Mouse (Mus musculus) liver, embryonic 16.5 days (tissue): ENCODE results near the gene Gsk3b. TPM values are rescaled to one million over a fixed set of nuclear protein-coding genes. Genes with fewer than 3 reads are reported as not detected.
"Not testable (repeated sequence)": the region's sequence is repeated elsewhere in the genome, so short reads cannot be mapped to it uniquely, and the experiment has no call there.

Experiments
- ATAC-seq: fragments of 200-750 bp; cut with Nextera tagmentation; 2 replicates; pipeline ENCODE4 v1.8.0; 2017; ENCODE audit warnings: low read depth, mild to moderate bottlenecking, moderate number of reproducible peaks, moderate library complexity
- H3K27ac ChIP-seq: fragments of 300-500 bp; sonication (generic); 2 replicates; pipeline ENCODE4 v1.5.1; 2014; ENCODE audit warnings: mild to moderate bottlenecking, low read length
- H3K27me3 ChIP-seq: fragments of 300-500 bp; sonication (generic); 2 replicates; pipeline ENCODE4 v1.6.1; 2014; ENCODE audit warnings: low read depth, low read length, mixed read lengths; ENCODE audit not compliant: control insufficient read depth, insufficient read depth
- H3K36me3 ChIP-seq: fragments of 300-500 bp; sonication (generic); 2 replicates; pipeline ENCODE4 v1.6.1; 2014; ENCODE audit warnings: mild to moderate bottlenecking; ENCODE audit not compliant: control insufficient read depth, insufficient read depth
- H3K4me1 ChIP-seq: fragments of 300-500 bp; sonication (generic); 2 replicates; pipeline ENCODE4 v1.6.1; 2014; ENCODE audit warnings: low read depth, low read length, mixed read lengths; ENCODE audit not compliant: control insufficient read depth
- H3K4me2 ChIP-seq: fragments of 300-500 bp; sonication (generic); 2 replicates; pipeline ENCODE4 v1.6.1; 2014; ENCODE audit warnings: low read depth, low read length, mixed read lengths
- H3K4me3 ChIP-seq: fragments of 300-500 bp; sonication (generic); 2 replicates; pipeline ENCODE4 v1.5.1; 2014; ENCODE audit warnings: low read depth, mild to moderate bottlenecking, low read length
- H3K9ac ChIP-seq: fragments of 300-500 bp; sonication (generic); 2 replicates; pipeline ENCODE4 v1.6.1; 2014; ENCODE audit warnings: low read depth, low read length
- H3K9me3 ChIP-seq: fragments of 300-500 bp; sonication (generic); replicated peaks from 2 replicates; pipeline ENCODE4 v1.6.1; 2016; ENCODE audit warnings: low read length; ENCODE audit not compliant: control insufficient read depth
- WGBS: fragments of 180-500 bp; shearing (Covaris S2); extraction: QIAGEN DNeasy Blood & Tissue Kit; methylation state at CpG from one replicate; pipeline ENCODE4 v1.1.7; 2014; ENCODE audit not compliant: insufficient replicate concordance; 5-methylcytosine and 5-hydroxymethylcytosine counted together
- polyA plus RNA-seq: library from polyadenylated mRNA; unstranded; fragments of >200 nt; fragmentation: Nextera tagmentation; extraction: Ambion mirVana; gene quantifications from 2 replicates; pipeline ENCODE4 v1.2.1, GENCODE M21; 2015

Gene Gsk3b
- polyA plus RNA-seq, 1 experiment from 2014 or later = 9.1 TPM

DNA sequence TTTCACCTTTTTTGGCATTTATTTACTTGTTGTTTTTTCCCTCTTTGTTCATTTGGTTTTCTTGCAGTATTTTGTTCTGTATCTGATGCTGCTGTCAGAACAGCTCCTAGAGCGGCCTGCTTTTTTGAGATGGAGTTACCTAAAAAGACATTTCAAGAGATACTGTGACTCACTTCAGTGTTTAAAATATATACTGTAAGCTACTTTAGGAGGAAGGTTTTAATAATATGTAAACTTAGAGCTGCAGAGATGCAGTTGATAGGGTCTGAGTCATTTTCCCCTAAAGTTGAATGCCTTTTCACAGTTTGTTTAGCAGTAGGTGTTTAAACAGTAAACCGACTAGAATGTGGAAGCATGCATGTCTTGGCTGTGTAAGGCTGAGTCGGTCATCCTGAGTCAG lies 101.7 kb downstream of the Gsk3b start:
- H3K27me3 ChIP-seq = no peaks in the 10 kb centered on the region
- H3K9me3 ChIP-seq = no peaks in the 10 kb centered on the region
- no peak overlapping the region for H3K4me3 ChIP-seq
- H3K36me3 ChIP-seq = peaks cover 17% of the 10 kb centered on the region
- H3K4me2 ChIP-seq = no peak overlapping the region
- WGBS = 73% methylated on average over 3 of the region's 3 CpGs
- H3K9ac ChIP-seq = no peak overlapping the region
- ATAC-seq = no peak
- no peaks in the 10 kb centered on the region for H3K4me1 ChIP-seq
- no peak overlapping the region for H3K27ac ChIP-seq

DNA sequence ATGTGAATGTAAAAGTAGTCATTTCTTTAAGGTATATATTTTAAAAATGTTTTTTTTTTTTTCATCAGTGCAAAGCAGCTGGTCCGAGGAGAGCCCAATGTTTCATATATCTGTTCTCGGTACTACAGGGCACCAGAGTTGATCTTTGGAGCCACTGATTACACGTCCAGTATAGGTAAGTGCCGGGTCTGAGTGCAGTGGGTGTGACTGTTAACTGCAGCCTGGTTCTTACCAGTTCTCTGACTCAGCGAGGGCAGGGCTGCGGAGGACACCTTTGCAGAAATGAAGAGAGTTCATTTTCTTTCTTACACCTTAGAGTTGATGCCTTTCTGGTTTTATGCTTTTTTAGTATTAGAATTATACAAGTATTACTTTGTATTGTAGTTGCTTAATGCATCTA lies 102.7 kb downstream of the Gsk3b start:
- H3K27ac ChIP-seq = no peak overlapping the region
- WGBS = 77% methylated on average over 6 of the region's 6 CpGs
- H3K27me3 ChIP-seq = no peaks in the 10 kb centered on the region
- no peaks in the 10 kb centered on the region for H3K9me3 ChIP-seq
- ATAC-seq = no peak
- peaks cover 17% of the 10 kb centered on the region for H3K36me3 ChIP-seq
- H3K4me3 ChIP-seq = no peak overlapping the region
- H3K4me1 ChIP-seq = no peaks in the 10 kb centered on the region
- H3K9ac ChIP-seq = no peak overlapping the region
- H3K4me2 ChIP-seq = no peak overlapping the region

DNA sequence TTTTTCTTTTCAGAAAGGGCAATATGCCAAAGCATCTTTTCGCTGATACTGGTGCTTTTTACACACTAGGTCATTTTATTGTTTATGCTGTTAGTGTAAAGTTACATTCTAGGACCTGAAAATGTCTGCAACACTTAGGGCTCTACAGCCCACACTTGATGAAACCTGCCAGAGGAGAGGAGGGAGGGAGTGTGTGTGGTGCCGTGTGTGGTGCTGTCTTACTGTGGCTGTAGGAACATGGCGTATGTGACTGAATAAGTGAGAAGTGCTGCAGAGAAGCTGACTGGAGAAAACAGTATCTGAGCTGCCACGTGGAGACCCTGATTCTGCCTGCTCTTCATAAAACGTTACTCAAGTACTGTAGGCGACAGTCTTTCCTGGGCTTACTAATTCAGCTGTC lies 103.8 kb downstream of the Gsk3b start:
- Histone ChIP-seq H3K4me2 (no peak overlapping the region), H3K9me3 (no peaks in the 10 kb centered on the region), H3K27ac (no peak overlapping the region), H3K4me3 (no peak overlapping the region), H3K36me3 (peaks cover 17% of the 10 kb centered on the region), H3K4me1 (no peaks in the 10 kb centered on the region), H3K9ac (no peak overlapping the region), H3K27me3 (no peaks in the 10 kb centered on the region)
- 84% methylated on average over 6 of the region's 6 CpGs for whole genome bisulfite sequencing
- ATAC-seq = no peak

DNA sequence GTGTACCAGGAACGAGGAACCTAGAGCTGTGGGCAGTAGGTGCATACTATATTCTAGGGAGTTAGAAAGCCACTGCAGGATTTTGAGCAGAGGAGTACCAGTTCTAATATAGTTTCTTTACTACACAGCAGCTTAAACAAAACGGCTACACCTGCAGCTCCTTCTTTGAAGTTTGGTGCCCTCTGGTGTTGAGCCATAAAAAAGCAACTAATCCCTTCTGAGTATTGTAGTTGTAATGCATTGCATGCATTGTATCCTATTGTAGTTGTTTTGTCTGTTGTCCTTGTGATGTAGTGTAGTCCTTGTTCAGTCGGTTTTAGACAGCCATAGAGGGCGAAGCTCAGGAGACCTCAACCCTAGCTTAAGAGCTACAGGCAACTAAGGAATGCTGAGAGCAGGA lies 108.5 kb downstream of the Gsk3b start:
- H3K9me3 ChIP-seq = no peaks in the 10 kb centered on the region
- no peak overlapping the region for H3K9ac ChIP-seq
- H3K4me2 ChIP-seq = no peak overlapping the region
- 53% methylated on average over 4 of the region's 4 CpGs for WGBS
- no peaks in the 10 kb centered on the region for H3K27me3 ChIP-seq
- no peak overlapping the region for H3K4me3 ChIP-seq
- no peak overlapping the region for H3K27ac ChIP-seq
- H3K36me3 ChIP-seq = peaks cover 12% of the 10 kb centered on the region
- H3K4me1 ChIP-seq = no peaks in the 10 kb centered on the region
- ATAC-seq = no peak

DNA sequence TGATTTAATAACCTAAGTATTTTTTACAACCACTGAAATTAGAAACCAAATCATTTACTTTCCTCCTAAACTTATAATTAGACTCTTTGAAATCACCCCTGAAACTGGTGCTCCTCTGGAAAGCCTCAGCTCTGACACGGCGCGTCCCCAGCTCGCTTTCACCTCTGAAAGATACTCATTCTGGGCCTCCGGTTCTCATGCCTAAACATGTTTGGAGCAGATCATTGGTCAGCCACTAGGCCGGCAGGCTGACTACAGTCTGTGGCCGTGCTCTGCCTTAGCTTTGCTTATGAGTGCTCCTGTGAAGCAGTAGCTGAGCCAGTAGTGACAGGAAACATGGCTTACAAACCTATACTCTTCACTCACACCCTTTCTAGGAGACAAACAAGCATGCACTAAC lies 116.5 kb downstream of the Gsk3b start:
- no peak for ATAC-seq
- WGBS = 87% methylated on average over 7 of the region's 7 CpGs
- no peak overlapping the region for H3K4me3 ChIP-seq
- no peaks in the 10 kb centered on the region for H3K4me1 ChIP-seq
- H3K4me2 ChIP-seq = no peak overlapping the region
- no peak overlapping the region for H3K27ac ChIP-seq
- H3K9me3 ChIP-seq = no peaks in the 10 kb centered on the region
- H3K36me3 ChIP-seq = peaks cover 9% of the 10 kb centered on the region
- H3K9ac ChIP-seq = no peak overlapping the region
- no peaks in the 10 kb centered on the region for H3K27me3 ChIP-seq

DNA sequence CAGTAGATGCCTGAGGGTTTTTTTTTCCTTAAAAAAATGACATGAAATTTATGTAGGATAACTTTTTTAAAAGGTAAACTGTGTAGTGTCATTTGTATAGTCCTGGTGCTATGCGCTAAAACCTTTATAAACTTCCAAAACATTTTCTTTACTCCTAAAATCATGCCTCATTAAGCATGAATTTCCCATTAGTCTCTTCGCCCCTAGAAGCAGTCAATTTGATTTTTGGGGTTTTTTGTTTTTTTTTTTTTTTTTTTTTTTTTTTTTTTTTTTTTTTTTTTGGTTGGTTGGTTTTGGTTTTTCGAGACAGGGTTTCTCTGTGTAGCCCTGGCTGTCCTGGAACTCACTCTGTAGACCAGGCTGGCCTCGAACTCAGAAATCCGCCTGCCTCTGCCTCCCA lies 133.7 kb downstream of the Gsk3b start:
- not testable (repeated sequence) for H3K4me3 ChIP-seq, H3K27me3 ChIP-seq, H3K4me2 ChIP-seq, H3K27ac ChIP-seq, H3K4me1 ChIP-seq, H3K9me3 ChIP-seq, H3K9ac ChIP-seq, ATAC-seq
- 86% methylated on average over 5 of the region's 5 CpGs for WGBS
- peaks cover 20% of the 10 kb centered on the region for H3K36me3 ChIP-seq

DNA sequence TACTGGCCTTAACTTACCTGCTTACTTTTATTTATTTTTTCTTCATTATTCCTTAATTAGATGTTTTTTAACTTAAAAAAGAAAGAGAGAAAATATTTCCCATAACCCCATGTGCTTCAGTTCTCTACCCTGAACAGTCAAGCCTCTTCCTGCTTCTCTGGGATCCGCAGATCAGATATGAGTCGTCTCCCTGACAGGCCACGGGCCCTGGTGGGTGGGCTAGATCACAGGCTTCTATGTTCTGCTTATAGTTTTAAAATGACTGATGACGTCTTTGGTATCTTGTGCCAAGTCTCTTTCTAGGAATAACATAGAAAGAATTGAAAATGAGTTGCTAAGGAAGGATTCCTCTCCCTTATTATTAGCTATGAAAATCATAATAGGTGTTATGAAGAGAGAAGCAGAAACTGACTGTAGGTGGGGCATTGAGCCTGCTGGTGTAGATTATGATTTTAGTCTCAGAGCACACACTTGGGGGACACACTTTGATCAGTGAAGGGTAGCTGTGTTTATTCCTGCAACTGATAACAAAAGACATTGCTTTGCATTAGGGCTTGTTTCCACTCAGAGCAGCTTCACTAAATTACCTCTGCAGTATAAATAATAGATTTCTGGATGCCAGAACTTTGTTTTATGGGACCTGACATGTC lies 148.3 kb downstream of the Gsk3b start:
- 31% methylated on average over 4 of the region's 4 CpGs for WGBS
- H3K9ac ChIP-seq = no peak overlapping the region
- H3K27me3 ChIP-seq = no peaks in the 10 kb centered on the region
- H3K27ac ChIP-seq = no peak overlapping the region
- no peaks in the 10 kb centered on the region for H3K9me3 ChIP-seq
- no peak overlapping the region for H3K4me3 ChIP-seq
- H3K36me3 ChIP-seq = no peaks in the 10 kb centered on the region
- H3K4me1 ChIP-seq = no peaks in the 10 kb centered on the region
- no peak overlapping the region for H3K4me2 ChIP-seq
- no peak for ATAC-seq

DNA sequence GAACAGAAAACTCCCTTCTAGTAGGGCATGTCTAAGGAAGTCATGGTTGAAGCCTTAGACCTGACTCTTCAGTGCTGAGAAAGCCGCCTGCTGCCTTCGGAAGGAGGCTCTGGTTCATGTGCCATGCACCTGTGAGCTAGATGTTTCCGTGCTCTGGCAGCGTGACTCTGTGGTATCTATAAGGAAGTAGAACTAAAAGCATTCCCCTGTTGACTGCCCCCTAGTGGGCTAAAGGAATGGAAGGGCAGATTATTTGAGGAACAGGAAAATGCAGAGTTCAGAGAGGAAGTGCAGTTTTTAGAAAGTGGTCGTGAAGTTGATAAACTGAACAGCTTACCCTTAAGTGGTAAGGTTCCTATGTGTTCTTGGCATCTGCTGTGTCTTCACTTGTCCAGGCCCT lies 150.9 kb downstream of the Gsk3b start:
- no peak overlapping the region for H3K27ac ChIP-seq
- no peaks in the 10 kb centered on the region for H3K27me3 ChIP-seq
- H3K4me1 ChIP-seq = no peaks in the 10 kb centered on the region
- WGBS = 32% methylated on average over 5 of the region's 5 CpGs
- no peak overlapping the region for H3K4me3 ChIP-seq
- H3K36me3 ChIP-seq = no peaks in the 10 kb centered on the region
- no peak overlapping the region for H3K4me2 ChIP-seq
- no peaks in the 10 kb centered on the region for H3K9me3 ChIP-seq
- no peak overlapping the region for H3K9ac ChIP-seq
- ATAC-seq = no peak

DNA sequence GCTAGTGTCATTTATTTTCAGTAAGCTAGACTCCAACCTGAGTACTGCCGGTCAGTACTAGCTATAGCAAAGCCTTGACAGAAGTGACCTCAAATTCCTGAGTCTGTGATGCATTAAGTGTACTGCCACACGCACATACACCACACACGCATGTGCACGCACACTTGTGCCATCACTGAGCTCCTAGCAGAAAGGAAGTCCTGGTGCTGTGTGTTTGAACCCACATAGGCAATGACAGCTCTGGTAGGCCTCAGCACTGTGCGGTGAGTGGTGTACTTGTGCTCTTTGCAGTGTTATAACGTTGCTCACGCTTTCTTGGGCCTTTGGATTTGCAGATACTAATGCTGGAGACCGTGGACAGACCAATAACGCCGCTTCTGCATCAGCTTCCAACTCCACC lies 151.4 kb downstream of the Gsk3b start:
- Histone ChIP-seq H3K9me3 (no peaks in the 10 kb centered on the region), H3K36me3 (no peaks in the 10 kb centered on the region), H3K4me1 (no peaks in the 10 kb centered on the region), H3K27ac (no peak overlapping the region), H3K4me2 (no peak overlapping the region), H3K4me3 (no peak overlapping the region), H3K9ac (no peak overlapping the region), H3K27me3 (no peaks in the 10 kb centered on the region)
- WGBS = 91% methylated on average over 10 of the region's 10 CpGs
- ATAC-seq = no peak
